Mouse (Mus musculus) heart, adult 2 months (tissue): ENCODE results near the gene Corin. TPM values are rescaled to one million over a fixed set of nuclear protein-coding genes. Genes with fewer than 3 reads are reported as not detected.

Experiments
- DNase-seq, 2 experiments: peaks; one replicate each; pipeline ENCODE4 v3.0.0; 2021
- H3K27ac ChIP-seq: fragments of 200-600 bp; 2 replicates; pipeline ENCODE4 v1.8.1; 2022
- H3K27me3 ChIP-seq: fragments of 200-500 bp; 2 replicates; pipeline ENCODE4 v1.6.1; 2012; ENCODE audit warnings: mild to moderate bottlenecking, low read length, inconsistent platforms, mixed read lengths; ENCODE audit not compliant: control insufficient read depth, insufficient read depth
- H3K36me3 ChIP-seq: fragments of 200-500 bp; 2 replicates; pipeline ENCODE4 v1.6.1; 2012; ENCODE audit warnings: low read length, inconsistent platforms; ENCODE audit not compliant: control insufficient read depth, insufficient read depth
- H3K4me1 ChIP-seq: fragments of 200-500 bp; 2 replicates; pipeline ENCODE4 v1.6.1; 2011; ENCODE audit warnings: low read length; ENCODE audit not compliant: control insufficient read depth, insufficient read depth
- H3K4me3 ChIP-seq: fragments of 200-600 bp; 2 replicates; pipeline ENCODE4 v1.8.1; 2022
- H3K79me2 ChIP-seq: fragments of 200-500 bp; replicated peaks from 2 replicates; pipeline ENCODE4 v1.6.1; 2012; ENCODE audit warnings: mild to moderate bottlenecking, inconsistent platforms, low read length, moderate library complexity, mixed read lengths; ENCODE audit not compliant: control insufficient read depth, insufficient read depth
- H3K9ac ChIP-seq: fragments of 200-500 bp; 2 replicates; pipeline ENCODE4 v1.6.1; 2012; ENCODE audit warnings: low read depth, mild to moderate bottlenecking, control low read depth, inconsistent platforms, low read length, mixed read lengths
- CTCF ChIP-seq: fragments of 200-600 bp; IDR thresholded peaks from 2 replicates; pipeline ENCODE4 v1.8.1; 2022; ENCODE audit warnings: antibody characterized with exemption, mild to moderate bottlenecking, moderate library complexity
- EP300 ChIP-seq: fragments of 200-500 bp; IDR thresholded peaks from 2 replicates; pipeline ENCODE4 v1.6.1; 2011; ENCODE audit warnings: low read depth, low read length, control low read depth; ENCODE audit not compliant: insufficient read depth
- POLR2A ChIP-seq: fragments of 200-500 bp; IDR thresholded peaks from 2 replicates; pipeline ENCODE4 v1.6.1; 2011; ENCODE audit warnings: mild to moderate bottlenecking, low read depth, low read length, control low read depth; ENCODE audit not compliant: insufficient read depth
- WGBS: fragments of 180-500 bp; shearing (Covaris S2); methylation state at CpG from one replicate; pipeline ENCODE4 v1.1.7; 2018; 5-methylcytosine and 5-hydroxymethylcytosine counted together
- intact Hi-C: fragments of 180-260 bp; cut with DNase I; formaldehyde crosslinking; loops from one replicate; pipeline ENCODE4 v1.15.1; 2025
- polyA plus RNA-seq: library from polyadenylated mRNA; depleted of rRNA; stranded (reverse); fragments of >200 nt; gene quantifications from 2 replicates; pipeline ENCODE4 v1.2.3, GENCODE M21; 2012
- total RNA-seq, 2 experiments: library from RNA; stranded (reverse); gene quantifications; 2 replicates each; pipeline ENCODE4 v1.2.3; 2021

Gene Corin
- total and polyA plus RNA-seq, 3 experiments = 42.3 to 173 (median 121) TPM

- intact Hi-C loops = no loop called here
- no peak overlapping the region for H3K27ac ChIP-seq
- 88% methylated on average over 10 of the region's 10 CpGs for WGBS
- H3K27me3 ChIP-seq = no peaks in the 10 kb centered on the region
- H3K4me1 ChIP-seq = no peaks in the 10 kb centered on the region
- no peak overlapping the region for H3K4me3 ChIP-seq
- H3K9ac ChIP-seq = no peak overlapping the region
- TF ChIP-seq CTCF (no peak), POLR2A (no peak), EP300 (no peak)
- DNase-seq = no peak
- peaks cover 5% of the 10 kb centered on the region for H3K36me3 ChIP-seq
- H3K79me2 ChIP-seq = no peaks in the 10 kb centered on the region
These were observed 205.7 kb downstream of the Corin start for GRCm38 (mm10) chr5:72298418-72299104.

GRCm38 (mm10) chr5:72285077-72285476 is 219.2 kb downstream of the Corin start:
- Histone ChIP-seq H3K36me3 (no peaks in the 10 kb centered on the region), H3K4me1 (no peaks in the 10 kb centered on the region), H3K27ac (no peak overlapping the region), H3K79me2 (no peaks in the 10 kb centered on the region), H3K27me3 (no peaks in the 10 kb centered on the region), H3K9ac (no peak overlapping the region), H3K4me3 (no peak overlapping the region)
- intact Hi-C loops = no loop called here
- no peak for TF ChIP-seq CTCF
- no peak for TF ChIP-seq POLR2A
- no peak for TF ChIP-seq EP300
- 83% methylated on average over 3 of the region's 3 CpGs for WGBS
- DNase-seq = no peak

- Histone ChIP-seq H3K27me3 (no peaks in the 10 kb centered on the region), H3K4me3 (no peak overlapping the region), H3K4me1 (no peaks in the 10 kb centered on the region), H3K27ac (no peak overlapping the region), H3K36me3 (no peaks in the 10 kb centered on the region), H3K79me2 (no peaks in the 10 kb centered on the region), H3K9ac (no peak overlapping the region)
- no peak for TF ChIP-seq EP300
- TF ChIP-seq POLR2A = no peak
- TF ChIP-seq CTCF = no peak
- DNase-seq = no peak
- intact Hi-C loops = no loop called here
- WGBS = 74% methylated on average over 2 of the region's 2 CpGs
These were observed 221.4 kb downstream of the Corin start for GRCm38 (mm10) chr5:72282907-72283306.

DNA sequence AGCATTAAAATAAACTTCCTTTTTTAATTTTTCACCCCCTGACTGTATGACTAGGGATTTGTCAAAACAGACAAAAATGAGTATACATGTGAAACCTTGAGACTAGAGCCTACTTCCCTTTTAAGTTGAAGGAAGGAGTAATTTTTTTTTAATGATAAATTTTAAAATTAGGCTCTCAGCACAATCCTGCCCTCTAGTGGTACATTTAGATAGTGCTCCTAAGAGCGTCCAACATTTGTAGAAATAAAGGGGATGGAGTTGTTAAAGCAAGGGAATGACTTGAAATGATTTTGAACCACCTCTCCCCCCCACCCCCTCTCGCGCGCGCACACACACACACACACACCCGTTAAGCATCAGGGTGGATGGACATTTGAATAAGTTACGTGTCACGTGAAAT is 234.6 kb downstream of the Corin start:
- no peak for DNase-seq
- Histone ChIP-seq H3K36me3 (peaks cover 8% of the 10 kb centered on the region), H3K27me3 (no peaks in the 10 kb centered on the region), H3K27ac (no peak overlapping the region), H3K79me2 (no peaks in the 10 kb centered on the region), H3K4me1 (no peaks in the 10 kb centered on the region; the same call in none of the 2 replicates), H3K9ac (no peak overlapping the region), H3K4me3 (no peak overlapping the region)
- WGBS = 49% methylated on average over 8 of the region's 8 CpGs
- TF ChIP-seq CTCF (peak; percentile 85), EP300 (no peak)
- intact Hi-C loops = loop anchor here (1.0 to 5.0 kb wide), 2 partner anchors 42 to 97 kb away; no protein-coding TSS in a partner anchor

- Histone ChIP-seq H3K9ac (no peak overlapping the region), H3K4me3 (no peak overlapping the region), H3K36me3 (peaks cover 8% of the 10 kb centered on the region), H3K79me2 (no peaks in the 10 kb centered on the region), H3K27me3 (no peaks in the 10 kb centered on the region), H3K27ac (no peak overlapping the region), H3K4me1 (no peaks in the 10 kb centered on the region; the same call in none of the 2 replicates)
- 85% methylated on average over 10 of the region's 10 CpGs for WGBS
- intact Hi-C loops = loop anchor here (1.0 to 5.0 kb wide), 2 partner anchors 42 to 97 kb away; no protein-coding TSS in a partner anchor
- TF ChIP-seq EP300 = no peak
- no peak for TF ChIP-seq POLR2A
- TF ChIP-seq CTCF = no peak
- no peak for DNase-seq
These were observed 235.1 kb downstream of the Corin start for GRCm38 (mm10) chr5:72269204-72269603.

- no peak for TF ChIP-seq EP300
- no peak for TF ChIP-seq POLR2A
- TF ChIP-seq CTCF = no peak
- no peak overlapping the region for H3K4me3 ChIP-seq
- no peaks in the 10 kb centered on the region for H3K27me3 ChIP-seq
- DNase-seq = no peak
- no peak overlapping the region for H3K9ac ChIP-seq
- H3K36me3 ChIP-seq = peaks cover 8% of the 10 kb centered on the region
- H3K79me2 ChIP-seq = no peaks in the 10 kb centered on the region
- WGBS = 84% methylated on average over 7 of the region's 7 CpGs
- intact Hi-C loops = loop anchor here (5.0 kb wide), 1 partner anchor 40 kb away; no protein-coding TSS in a partner anchor
- H3K27ac ChIP-seq = no peak overlapping the region
- no peaks in the 10 kb centered on the region; the same call in none of the 2 replicates for H3K4me1 ChIP-seq
These were observed 237.2 kb downstream of the Corin start for GRCm38 (mm10) chr5:72266955-72267535.
